Mouse (Mus musculus) megakaryocyte-erythroid progenitor cell, adult 5-6 weeks (primary cell): ENCODE measurements around the gene Ifitm2. TPM values are rescaled to one million over a fixed set of nuclear protein-coding genes. Genes with fewer than 3 reads are reported as not detected.
A peak's percentile ranks its signal among the peaks of the same experiment; 100 is the strongest.

Experiments
- ATAC-seq: replicated peaks from 2 replicates; pipeline ENCODE4 v1.8.0; 2016; ENCODE audit warnings: mild to moderate bottlenecking, inconsistent platforms; ENCODE audit not compliant: severe bottlenecking, poor library complexity, low FRiP score, low TSS enrichment
- total RNA-seq, 2 experiments: library from RNA; stranded (forward) in 1 of 2; stranded (reverse) in 1 of 2; fragments of 200-1000, 215-1000 nt in 1 of 2; fragments of >200 nt in 1 of 2; fragmentation: Nextera tagmentation in 1 of 2; gene quantifications; 2 replicates each; pipeline ENCODE4 v1.2.3; 2014 to 2017

The Ifitm2 gene
- total RNA-seq, 2 experiments from 2014 or later = 265 to 285 TPM

DNA sequence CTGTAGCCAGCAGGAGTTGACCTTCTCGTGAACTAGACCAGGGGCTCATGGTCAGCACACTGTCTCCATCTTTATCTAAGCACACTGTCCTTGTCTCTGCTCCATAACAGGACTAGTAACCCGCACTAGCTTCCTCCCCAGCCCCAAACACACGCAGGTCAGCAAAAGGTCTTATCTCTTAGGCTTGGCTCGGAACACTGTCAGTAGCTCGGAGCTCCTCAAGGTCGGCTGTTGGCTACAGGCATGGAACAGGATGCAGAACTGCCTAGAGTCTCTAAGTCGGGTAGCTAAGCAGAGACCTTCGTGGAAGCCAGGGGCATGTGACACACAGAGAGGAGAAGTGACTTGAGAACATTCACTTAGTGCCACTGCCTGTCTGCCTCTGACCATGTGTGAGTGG lies 7.6 kb downstream of the Ifitm2 start:
- no peak for ATAC-seq

GRCm38 (mm10) chr7:140946980-140947379 lies 8.8 kb downstream of the Ifitm2 start:
- 0 out of 2 replicates have a peak, but pooled peaks have one; percentile 5 for ATAC-seq

DNA sequence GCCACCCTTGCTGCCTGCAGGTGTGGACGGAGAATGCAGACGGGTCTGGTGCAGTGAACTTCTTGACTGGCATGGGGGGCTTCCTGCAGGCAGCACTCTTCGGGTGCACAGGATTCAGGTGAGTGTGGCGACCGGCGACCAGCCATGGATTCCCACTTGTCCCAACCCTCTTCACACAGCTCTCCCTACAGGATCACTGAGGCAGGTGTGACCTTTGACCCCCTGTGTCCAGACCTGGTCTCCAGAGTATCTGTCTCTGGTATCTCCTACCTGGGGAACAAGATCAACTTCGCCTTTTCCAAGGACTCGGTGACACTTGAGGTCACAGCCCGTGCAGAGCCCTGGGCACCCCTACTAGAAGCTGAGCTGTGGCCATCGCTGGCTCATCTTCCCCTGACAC lies 9.5 kb downstream of the Ifitm2 start:
- no peak for ATAC-seq

- ATAC-seq = no peak
Observed at GRCm38 (mm10) chr7:140945247-140945646, 10.5 kb downstream of the Ifitm2 start.

- no peak for ATAC-seq
Observed at GRCm38 (mm10) chr7:140944236-140944635, 11.6 kb downstream of the Ifitm2 start.

DNA sequence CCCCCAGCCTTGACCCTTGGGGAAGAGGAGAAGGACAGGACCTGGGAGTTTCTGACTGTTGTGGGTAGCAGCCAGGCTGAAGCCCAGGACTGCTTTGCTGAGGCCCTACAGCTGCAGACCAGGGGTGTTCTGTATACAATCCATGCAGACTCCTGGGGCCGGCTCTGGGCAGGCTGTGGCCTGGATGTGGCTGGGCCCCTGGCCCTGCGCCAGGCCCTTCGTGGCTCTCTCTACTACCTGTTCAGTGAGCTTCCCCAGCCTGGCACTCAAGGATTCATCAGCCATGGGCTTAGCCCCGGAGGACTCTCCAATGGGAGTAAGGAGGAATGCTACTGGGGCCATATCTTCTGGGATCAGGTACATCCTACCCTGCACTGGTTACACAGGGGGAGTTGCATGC lies 12.4 kb downstream of the Ifitm2 start:
- ATAC-seq = no peak

DNA sequence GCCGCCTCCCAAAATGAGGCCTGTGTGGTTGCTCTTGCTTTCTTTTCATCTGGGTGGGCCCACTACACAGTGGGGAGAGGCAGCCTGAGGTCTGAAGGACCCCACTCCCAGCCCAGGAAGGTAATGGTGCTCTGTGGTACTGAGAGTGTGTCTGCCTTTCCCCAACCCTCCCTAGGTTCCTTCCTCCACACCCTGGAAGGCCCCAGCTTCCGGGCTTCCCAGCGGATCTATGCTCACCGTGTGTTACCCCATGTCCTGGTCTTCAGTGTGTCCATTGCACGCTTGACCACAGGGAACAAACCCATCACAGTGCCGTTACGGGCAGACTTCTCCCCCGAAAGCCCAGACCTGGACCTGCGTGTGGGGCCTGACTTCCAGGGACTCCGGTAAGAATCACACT lies 13.0 kb downstream of the Ifitm2 start:
- no peak for ATAC-seq

GRCm38 (mm10) chr7:140942341-140942740 lies 13.4 kb downstream of the Ifitm2 start:
- ATAC-seq = no peak

- ATAC-seq = peak; percentile 91
Observed at GRCm38 (mm10) chr7:140941222-140942051, 14.3 kb downstream of the Ifitm2 start, which contains the start of gene Pgghg. Pgghg (plus strand) TSS chr7:140941391.

GRCm38 (mm10) chr7:140939669-140940171 lies 16.1 kb downstream of the Ifitm2 start:
- no peak for ATAC-seq

- no peak for ATAC-seq
Observed at GRCm38 (mm10) chr7:140938896-140939295, 16.9 kb downstream of the Ifitm2 start.

GRCm38 (mm10) chr7:140938436-140938835 lies 17.4 kb downstream of the Ifitm2 start:
- no peak; the same call in 1 of the 2 replicates for ATAC-seq

DNA sequence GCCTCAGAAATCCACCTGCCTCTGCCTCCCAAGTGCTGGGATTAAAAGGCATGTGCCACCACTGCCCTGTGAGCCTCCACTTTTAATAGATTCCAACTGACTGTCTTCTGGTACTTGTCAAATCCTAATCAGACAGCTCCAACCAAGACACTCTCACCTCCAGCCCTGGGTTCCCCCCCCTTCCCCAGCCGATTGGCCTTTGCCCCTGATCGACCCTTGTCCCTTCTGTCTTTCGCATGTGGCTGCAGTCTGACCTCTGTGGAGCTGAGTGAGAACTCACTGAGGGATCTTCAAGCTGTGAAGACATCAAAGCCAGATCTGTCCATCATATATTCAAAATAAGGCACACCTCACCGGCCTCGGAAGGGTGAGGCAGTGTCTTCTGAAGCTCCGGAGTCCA lies 28.6 kb downstream of the Ifitm2 start:
- no peak for ATAC-seq

GRCm38 (mm10) chr7:140923070-140923775 lies 32.6 kb downstream of the Ifitm2 start:
- ATAC-seq = no peak

GRCm38 (mm10) chr7:140922398-140923069 lies 33.3 kb downstream of the Ifitm2 start:
- peak; percentile 30 for ATAC-seq

DNA sequence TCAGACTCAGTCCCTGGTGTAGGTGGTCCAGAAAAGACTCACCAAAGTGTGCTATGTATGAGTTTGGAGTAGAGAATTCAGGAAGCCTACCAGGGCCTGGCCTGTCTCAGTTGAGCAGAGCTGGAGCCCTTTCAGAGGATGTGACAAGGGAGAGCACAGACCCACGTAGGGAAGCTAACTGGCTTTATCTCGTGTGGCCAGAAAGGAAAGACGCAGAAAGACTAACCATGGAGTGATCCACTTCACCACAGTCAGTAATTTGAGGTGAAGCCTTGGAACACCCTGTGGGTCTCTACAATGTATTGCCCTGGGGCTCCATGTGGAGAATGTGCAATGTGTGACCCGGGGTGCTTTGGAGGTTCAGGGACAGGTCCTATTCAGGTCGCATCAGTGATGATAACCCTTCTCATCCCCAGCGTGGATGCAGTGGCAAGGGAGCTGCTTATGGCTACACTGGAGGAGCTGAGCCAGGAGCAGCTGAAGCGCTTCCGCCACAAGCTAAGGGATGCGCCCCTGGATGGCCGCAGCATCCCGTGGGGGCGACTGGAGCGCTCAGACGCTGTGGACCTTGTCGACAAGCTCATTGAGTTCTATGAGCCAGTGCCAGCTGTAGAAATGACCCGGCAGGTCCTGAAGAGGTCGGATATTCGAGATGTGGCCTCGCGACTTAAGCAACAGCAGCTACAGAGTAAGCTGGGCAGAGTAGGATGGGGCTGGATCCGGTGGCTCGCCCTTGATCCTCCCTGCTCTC lies 34.4 kb downstream of the Ifitm2 start:
- ATAC-seq = peak; percentile 41; the same call in 1 of the 2 replicates

GRCm38 (mm10) chr7:140920418-140921029 lies 35.3 kb downstream of the Ifitm2 start, which contains the start of gene Nlrp6:
Nlrp6 (plus strand) TSS chr7:140920902.
- ATAC-seq = no peak

- no peak for ATAC-seq
Observed at GRCm38 (mm10) chr7:140919911-140920310, 35.9 kb downstream of the Ifitm2 start.
